Mouse (Mus musculus) brown adipose tissue, adult 24 weeks (tissue): ENCODE data around the gene Cdkn3. TPM values are rescaled to one million over a fixed set of nuclear protein-coding genes. Genes with fewer than 3 reads are reported as not detected.

ENCODE experiments used
- H3K27ac ChIP-seq: fragments of 200-500 bp; replicated peaks from 2 replicates; pipeline ENCODE4 v1.5.1; 2012; ENCODE audit warnings: low read depth, mild to moderate bottlenecking, low read length
- H3K4me1 ChIP-seq: fragments of 200-500 bp; 2 replicates; pipeline ENCODE4 v1.6.1; 2012; ENCODE audit warnings: low read length, mixed read lengths; ENCODE audit not compliant: control insufficient read depth, insufficient read depth, insufficient read length
- H3K4me3 ChIP-seq: fragments of 200-500 bp; 2 replicates; pipeline ENCODE4 v1.5.1; 2012; ENCODE audit warnings: low read depth, mild to moderate bottlenecking, low read length, moderate library complexity; ENCODE audit not compliant: insufficient read depth
- polyA plus RNA-seq: library from polyadenylated mRNA; stranded (reverse); fragments of >200 nt; gene quantifications from 2 replicates; pipeline ENCODE4 v1.2.4, GENCODE M21; 2012; ENCODE audit not compliant: missing spikeins, insufficient read depth, insufficient read length

Gene Cdkn3
- polyA plus RNA-seq, 1 experiment, result 2.2 TPM

GRCm38 (mm10) chr14:46761186-46761585 lies 845 bp downstream of the Cdkn3 start:
- H3K4me1 ChIP-seq, result no peaks in the 10 kb centered on the region
- peak overlapping the region; percentile 69; the same call in 1 of the 2 replicates for H3K4me3 ChIP-seq
- H3K27ac ChIP-seq, result no peak overlapping the region

GRCm38 (mm10) chr14:46767116-46767515 lies 6.8 kb downstream of the Cdkn3 start:
- Histone ChIP-seq H3K4me3 (no peak overlapping the region), H3K4me1 (no peaks in the 10 kb centered on the region), H3K27ac (no peak overlapping the region)

GRCm38 (mm10) chr14:46770036-46770435 lies 9.7 kb downstream of the Cdkn3 start:
- Histone ChIP-seq H3K4me3 (no peak overlapping the region), H3K27ac (no peak overlapping the region), H3K4me1 (no peaks in the 10 kb centered on the region)

- Histone ChIP-seq H3K4me1 (no peaks in the 10 kb centered on the region), H3K4me3 (no peak overlapping the region), H3K27ac (no peak overlapping the region)
These were observed 18.4 kb downstream of the Cdkn3 start for GRCm38 (mm10) chr14:46778756-46779155.

GRCm38 (mm10) chr14:46779217-46779616 lies 18.9 kb downstream of the Cdkn3 start:
- Histone ChIP-seq H3K4me1 (no peaks in the 10 kb centered on the region), H3K4me3 (no peak overlapping the region), H3K27ac (no peak overlapping the region)

GRCm38 (mm10) chr14:46781086-46781485 lies 20.7 kb downstream of the Cdkn3 start:
- Histone ChIP-seq H3K4me1 (no peaks in the 10 kb centered on the region; the same call in 1 of the 2 replicates), H3K27ac (no peak overlapping the region), H3K4me3 (no peak overlapping the region)

GRCm38 (mm10) chr14:46782187-46782828 lies 22.0 kb downstream of the Cdkn3 start:
- no peak overlapping the region for H3K27ac ChIP-seq

GRCm38 (mm10) chr14:46783327-46783926 lies 23.1 kb downstream of the Cdkn3 start:
- Histone ChIP-seq H3K4me3 (no peak overlapping the region), H3K4me1 (peaks cover 6% of the 10 kb centered on the region), H3K27ac (no peak overlapping the region)

More at GRCm38 (mm10) chr14:46782187-46782828, 22.0 kb downstream of the Cdkn3 start:
- Histone ChIP-seq H3K4me3 (no peak overlapping the region), H3K4me1 (peaks cover 6% of the 10 kb centered on the region)

GRCm38 (mm10) chr14:46785247-46785646 lies 24.9 kb downstream of the Cdkn3 start:
- Histone ChIP-seq H3K4me1 (peaks cover 9% of the 10 kb centered on the region), H3K4me3 (no peak overlapping the region), H3K27ac (no peak overlapping the region)

GRCm38 (mm10) chr14:46787454-46787786 lies 27.1 kb downstream of the Cdkn3 start:
- peak overlapping the region; percentile 91 for H3K4me3 ChIP-seq
- H3K27ac ChIP-seq, result peak overlapping the region; percentile 60
- peaks cover 9% of the 10 kb centered on the region for H3K4me1 ChIP-seq

GRCm38 (mm10) chr14:46787787-46788504 lies 27.6 kb downstream of the Cdkn3 start, which contains the start of gene Cnih1:
Gene Cnih1, minus strand, starts transcription at chr14:46788411.
- H3K27ac ChIP-seq, result peak within 1 kb of the TSS; percentile 60
- peaks cover 9% of the 10 kb centered on the region for H3K4me1 ChIP-seq
- H3K4me3 ChIP-seq, result peak within 1 kb of the TSS; percentile 91

- Histone ChIP-seq H3K27ac (no peak overlapping the region; the same call in 1 of the 2 replicates), H3K4me1 (peaks cover 9% of the 10 kb centered on the region), H3K4me3 (no peak overlapping the region; the same call in 1 of the 2 replicates)
These were observed 28.2 kb downstream of the Cdkn3 start for GRCm38 (mm10) chr14:46788505-46788901.

- H3K4me1 ChIP-seq, result peaks cover 9% of the 10 kb centered on the region
- H3K4me3 ChIP-seq, result no peak overlapping the region
- no peak overlapping the region for H3K27ac ChIP-seq
These were observed 30.0 kb downstream of the Cdkn3 start for GRCm38 (mm10) chr14:46790303-46790702.

GRCm38 (mm10) chr14:46790723-46791122 lies 30.4 kb downstream of the Cdkn3 start:
- no peak overlapping the region for H3K4me3 ChIP-seq
- H3K27ac ChIP-seq, result no peak overlapping the region

GRCm38 (mm10) chr14:46794157-46794556 lies 33.8 kb downstream of the Cdkn3 start:
- Histone ChIP-seq H3K4me1 (no peaks in the 10 kb centered on the region), H3K4me3 (no peak overlapping the region), H3K27ac (no peak overlapping the region)

More at GRCm38 (mm10) chr14:46790723-46791122, 30.4 kb downstream of the Cdkn3 start:
- peaks cover 9% of the 10 kb centered on the region for H3K4me1 ChIP-seq
